Mouse (Mus musculus): ENCODE results near the gene Exosc6.
"Not testable (repeated sequence)": the region's sequence is repeated elsewhere in the genome, so short reads cannot be mapped to it uniquely, and the experiment has no call there.

The Exosc6 gene

GRCm38 (mm10) chr8:111061688-111062071 lies 5.5 kb downstream of the Exosc6 start:
- in situ Hi-C loops (cut with MseI, MboI), result no loop called here

- in situ Hi-C loops (cut with MseI, MboI), result no loop called here
Observed at GRCm38 (mm10) chr8:111062072-111062757, 6.1 kb downstream of the Exosc6 start.

GRCm38 (mm10) chr8:111062893-111063292 lies 6.8 kb downstream of the Exosc6 start:
- in situ Hi-C loops (cut with MseI, MboI), result no loop called here

GRCm38 (mm10) chr8:111066308-111066707 lies 10.2 kb downstream of the Exosc6 start:
- in situ Hi-C loops (cut with MseI, MboI), result no loop called here

GRCm38 (mm10) chr8:111067439-111067838 lies 11.3 kb downstream of the Exosc6 start:
- in situ Hi-C loops (cut with MseI, MboI), result no loop called here

GRCm38 (mm10) chr8:111068660-111069059 lies 12.5 kb downstream of the Exosc6 start:
- in situ Hi-C loops (cut with MseI, MboI), result not testable (repeated sequence)

- in situ Hi-C loops (cut with MseI, MboI), result no loop called here
Observed at GRCm38 (mm10) chr8:111075926-111076325, 19.8 kb downstream of the Exosc6 start.

GRCm38 (mm10) chr8:111079461-111079860 lies 23.3 kb downstream of the Exosc6 start:
- in situ Hi-C loops (cut with MseI, MboI), result no loop called here

GRCm38 (mm10) chr8:111079861-111080271 lies 23.7 kb downstream of the Exosc6 start:
- in situ Hi-C loops (cut with MseI, MboI), result no loop called here

GRCm38 (mm10) chr8:111081580-111082258 lies 25.6 kb downstream of the Exosc6 start:
- in situ Hi-C loops (cut with MseI, MboI), result no loop called here

- in situ Hi-C loops (cut with MseI, MboI), result not testable (repeated sequence)
Observed at GRCm38 (mm10) chr8:111083936-111084335, 27.8 kb downstream of the Exosc6 start.

- in situ Hi-C loops (cut with MseI, MboI), result no loop called here
Observed at GRCm38 (mm10) chr8:111090126-111090525, 34.0 kb downstream of the Exosc6 start.

- in situ Hi-C loops (cut with MseI, MboI), result no loop called here
Observed at GRCm38 (mm10) chr8:111091706-111092105, 35.6 kb downstream of the Exosc6 start.

GRCm38 (mm10) chr8:111092326-111092725 lies 36.2 kb downstream of the Exosc6 start, which contains the start of gene Clec18a:
Gene Clec18a (minus strand): TSS chr8:111092426.
- in situ Hi-C loops (cut with MseI, MboI), result not testable (repeated sequence)

- in situ Hi-C loops (cut with MseI, MboI), result no loop called here
Observed at GRCm38 (mm10) chr8:111093865-111094718, 38.0 kb downstream of the Exosc6 start, which contains the start of gene Pdpr. Gene Pdpr (plus strand): TSS chr8:111094630.

GRCm38 (mm10) chr8:111094719-111095302 lies 38.7 kb downstream of the Exosc6 start:
- in situ Hi-C loops (cut with MseI, MboI), result not testable (repeated sequence)
